Mouse (Mus musculus): ENCODE data around the gene Mta1.

Mta1 gene

GRCm38 (mm10) chr12:113097749-113098281 lies at the start of gene Mta1:
Gene Mta1, plus strand, starts transcription at chr12:113098278.
- peak; percentile 51 to 65 for DNase-seq

- no peak for DNase-seq
These were observed 48.2 kb upstream of the Mta1 start for GRCm38 (mm10) chr12:113049836-113050235.

GRCm38 (mm10) chr12:113050671-113051070 lies 47.4 kb upstream of the Mta1 start:
- DNase-seq: no peak

GRCm38 (mm10) chr12:113051628-113052403 lies 46.3 kb upstream of the Mta1 start:
- DNase-seq: no peak

GRCm38 (mm10) chr12:113056089-113056488 lies 42.0 kb upstream of the Mta1 start:
- no peak for DNase-seq

GRCm38 (mm10) chr12:113060178-113060577 lies 37.9 kb upstream of the Mta1 start:
- DNase-seq: no peak

- DNase-seq: no peak
These were observed 36.5 kb upstream of the Mta1 start for GRCm38 (mm10) chr12:113061606-113062005.

GRCm38 (mm10) chr12:113062201-113062600 lies 35.9 kb upstream of the Mta1 start:
- no peak for DNase-seq

- no peak for DNase-seq
These were observed 34.4 kb upstream of the Mta1 start for GRCm38 (mm10) chr12:113063700-113064099.

- DNase-seq: no peak
These were observed 30.1 kb upstream of the Mta1 start for GRCm38 (mm10) chr12:113068002-113068401.

GRCm38 (mm10) chr12:113069389-113069788 lies 28.7 kb upstream of the Mta1 start:
- DNase-seq: no peak

GRCm38 (mm10) chr12:113071321-113071720 lies 26.8 kb upstream of the Mta1 start:
- DNase-seq: peak in 1 of 2 experiments; percentile 30

GRCm38 (mm10) chr12:113071827-113072226 lies 26.3 kb upstream of the Mta1 start:
- DNase-seq: no peak

GRCm38 (mm10) chr12:113073420-113074328 lies 24.4 kb upstream of the Mta1 start:
- peak in 1 of 2 experiments; percentile 58 for DNase-seq

GRCm38 (mm10) chr12:113074329-113075062 lies 23.6 kb upstream of the Mta1 start, which contains the start of gene Tex22:
Gene Tex22, plus strand, starts transcription at chr12:113074502.
- DNase-seq: peak; percentile 89 to 92

GRCm38 (mm10) chr12:113075063-113075454 lies 23.0 kb upstream of the Mta1 start:
- DNase-seq: peak; percentile 91 to 92

GRCm38 (mm10) chr12:113075486-113075885 lies 22.6 kb upstream of the Mta1 start:
- DNase-seq: no peak

GRCm38 (mm10) chr12:113087276-113087675 lies 10.8 kb upstream of the Mta1 start:
- no peak for DNase-seq

- DNase-seq: no peak
These were observed 10.1 kb upstream of the Mta1 start for GRCm38 (mm10) chr12:113088026-113088425.

- DNase-seq: no peak
These were observed 9.0 kb upstream of the Mta1 start for GRCm38 (mm10) chr12:113089107-113089506.

GRCm38 (mm10) chr12:113090053-113090452 lies 8.0 kb upstream of the Mta1 start:
- DNase-seq: no peak

- no peak for DNase-seq
These were observed 1.0 kb upstream of the Mta1 start for GRCm38 (mm10) chr12:113097040-113097439.
